Mouse (Mus musculus): ENCODE results near the gene Scimp.

- TF ChIP-seq CTCF (IDR thresholded peaks at IDR 0.05; ENCODE audit: borderline replicate concordance, insufficient read depth, low read depth, low read length) = no peak
- TF ChIP-seq POLR2A (IDR thresholded peaks at IDR 0.05; ENCODE audit: borderline replicate concordance, insufficient read depth, low read length) = no peak
Observed at GRCm38 (mm10) chr11:70811041-70811440, 1.3 kb downstream of the Scimp start.

Data from cerebellum, adult 2 months (tissue).